Mouse (Mus musculus) brain, embryonic 14.5 days (tissue): ENCODE results near the gene Gls2.

ENCODE experiments used
- CTCF ChIP-seq: fragments of 200-500 bp; IDR thresholded peaks from 2 replicates; pipeline ENCODE4 v1.5.1; 2012; ENCODE audit warnings: inconsistent platforms, mild to moderate bottlenecking, moderate library complexity, borderline replicate concordance; ENCODE audit not compliant: insufficient read depth, insufficient read length; ENCODE audit errors: extremely low read depth
- POLR2A ChIP-seq: fragments of 200-500 bp; IDR thresholded peaks from 2 replicates; pipeline ENCODE4 v1.6.1; 2012; ENCODE audit warnings: mild to moderate bottlenecking, inconsistent platforms, borderline replicate concordance; ENCODE audit not compliant: poor library complexity, insufficient read depth, insufficient read length, severe bottlenecking; ENCODE audit errors: extremely low read depth

DNA sequence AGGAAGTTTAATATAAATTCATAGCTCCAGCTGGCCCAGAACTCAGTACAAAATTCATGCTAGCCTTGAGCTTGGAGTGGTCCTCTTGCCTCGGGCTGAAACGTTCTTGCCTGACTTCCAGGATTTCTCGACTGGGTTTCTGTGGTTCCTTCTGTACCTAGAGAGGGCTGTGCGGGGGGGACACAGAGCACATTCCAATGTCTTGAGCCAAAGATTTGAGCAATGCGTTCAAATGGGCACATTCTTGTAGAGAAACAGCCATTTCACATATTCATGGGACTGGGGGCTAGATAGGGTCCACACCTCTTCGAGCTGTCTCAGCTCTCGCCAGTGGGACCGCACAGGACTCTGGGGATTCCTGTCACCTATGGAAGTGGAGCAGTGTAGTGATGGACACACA, 61.7 kb downstream of the Gls2 start:
- TF ChIP-seq CTCF (no peak), POLR2A (no peak)
